Mouse (Mus musculus) kidney, adult 2 months (tissue): ENCODE measurements around the gene Clspn.
A peak's percentile ranks its signal among the peaks of the same experiment; 100 is the strongest.

Experiments
- CTCF ChIP-seq: fragments of 200-500 bp; conservative IDR thresholded peaks from 2 replicates; pipeline ENCODE4 v1.5.1; 2011; ENCODE audit warnings: low read depth, mild to moderate bottlenecking, control low read depth, low read length, moderate library complexity, mixed read lengths; ENCODE audit not compliant: insufficient read depth, insufficient read length
- POLR2A ChIP-seq: fragments of 200-500 bp; IDR thresholded peaks from one replicate; pipeline ENCODE4 v1.6.1; 2011; ENCODE audit warnings: low read depth, low read length, control low read depth

- TF ChIP-seq POLR2A (no peak), CTCF (0 out of 2 replicates have a peak, but pooled peaks have one; percentile 1)
These were observed 75.2 kb downstream of the Clspn start for GRCm38 (mm10) chr4:126631922-126632321.
